Mouse (Mus musculus) brown adipose tissue, adult 24 weeks (tissue): ENCODE results near the gene Elovl6. TPM values are rescaled to one million over a fixed set of nuclear protein-coding genes. Genes with fewer than 3 reads are reported as not detected.

Source experiments
- H3K27ac ChIP-seq: fragments of 200-500 bp; replicated peaks from 2 replicates; pipeline ENCODE4 v1.5.1; 2012; ENCODE audit warnings: low read depth, mild to moderate bottlenecking, low read length
- H3K4me1 ChIP-seq: fragments of 200-500 bp; 2 replicates; pipeline ENCODE4 v1.6.1; 2012; ENCODE audit warnings: low read length, mixed read lengths; ENCODE audit not compliant: control insufficient read depth, insufficient read depth, insufficient read length
- H3K4me3 ChIP-seq: fragments of 200-500 bp; 2 replicates; pipeline ENCODE4 v1.5.1; 2012; ENCODE audit warnings: low read depth, mild to moderate bottlenecking, low read length, moderate library complexity; ENCODE audit not compliant: insufficient read depth
- polyA plus RNA-seq: library from polyadenylated mRNA; stranded (reverse); fragments of >200 nt; gene quantifications from 2 replicates; pipeline ENCODE4 v1.2.4, GENCODE M21; 2012; ENCODE audit not compliant: missing spikeins, insufficient read depth, insufficient read length

The Elovl6 gene
- polyA plus RNA-seq, 1 experiment, result 735 TPM

DNA sequence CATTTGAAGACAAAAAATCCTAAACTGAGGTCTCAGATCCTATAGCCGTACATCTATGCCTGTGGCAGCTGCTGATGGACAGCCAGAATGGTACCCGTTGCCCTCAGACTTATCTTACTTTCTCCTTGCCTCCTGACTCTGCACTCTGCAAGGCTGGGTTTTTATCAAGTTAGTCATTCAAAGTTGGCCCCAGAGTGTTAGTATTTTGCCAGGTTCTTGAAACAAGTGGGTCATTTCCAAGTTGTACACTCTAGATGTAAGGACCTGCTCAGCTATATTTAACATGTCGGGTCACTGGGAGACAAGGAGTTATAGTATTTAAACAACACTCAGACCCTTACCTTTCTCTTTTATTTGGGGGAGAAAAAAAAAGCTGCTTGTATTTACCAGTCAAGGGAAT, 88.6 kb downstream of the Elovl6 start:
- H3K4me1 ChIP-seq, result 0 out of 2 replicates have a peak, but pooled peaks cover 3% of the 10 kb centered on the region
- no peak overlapping the region for H3K27ac ChIP-seq
- no peak overlapping the region for H3K4me3 ChIP-seq

DNA sequence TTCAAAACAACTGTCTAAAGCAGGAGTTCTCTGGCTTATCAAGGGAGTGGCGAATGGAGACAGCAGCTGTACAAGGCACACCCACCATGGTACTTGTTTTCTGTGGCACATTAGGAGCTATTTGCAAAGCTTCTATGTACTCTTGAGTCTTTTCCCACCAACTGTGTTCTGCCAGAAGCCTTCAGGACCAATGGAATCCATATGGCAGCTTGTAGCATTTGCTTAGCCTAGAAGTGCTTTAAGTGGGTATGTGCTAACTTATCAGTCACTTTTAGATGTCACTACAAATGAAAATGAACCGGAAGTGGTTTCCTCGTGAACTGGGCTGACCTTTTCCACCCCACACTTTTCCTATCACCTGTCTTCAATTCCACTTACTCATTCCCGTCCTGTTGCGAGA, 89.1 kb downstream of the Elovl6 start:
- Histone ChIP-seq H3K4me3 (no peak overlapping the region), H3K4me1 (0 out of 2 replicates have a peak, but pooled peaks cover 3% of the 10 kb centered on the region), H3K27ac (no peak overlapping the region)

DNA sequence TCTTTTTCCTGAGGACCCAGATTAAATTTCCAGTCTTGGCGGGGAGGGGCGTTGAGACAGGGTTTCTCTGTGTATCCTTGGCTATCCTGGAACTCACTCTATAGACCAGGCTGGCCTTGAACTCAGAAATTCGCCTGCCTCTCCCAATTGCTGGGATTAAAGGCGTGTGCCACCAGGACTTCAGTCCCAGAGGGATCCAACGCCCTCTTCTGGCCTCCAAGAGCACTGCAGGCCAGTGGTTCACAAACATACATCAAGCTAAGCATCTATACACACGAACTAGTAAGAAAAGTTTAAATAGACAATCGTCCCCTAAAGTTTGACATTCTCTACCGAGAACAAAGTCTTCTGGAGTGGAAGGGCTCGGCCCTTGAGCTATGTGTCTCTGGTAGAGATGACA, 90.0 kb downstream of the Elovl6 start:
- H3K4me1 ChIP-seq, result 0 out of 2 replicates have a peak, but pooled peaks cover 3% of the 10 kb centered on the region
- no peak overlapping the region for H3K27ac ChIP-seq
- no peak overlapping the region for H3K4me3 ChIP-seq

DNA sequence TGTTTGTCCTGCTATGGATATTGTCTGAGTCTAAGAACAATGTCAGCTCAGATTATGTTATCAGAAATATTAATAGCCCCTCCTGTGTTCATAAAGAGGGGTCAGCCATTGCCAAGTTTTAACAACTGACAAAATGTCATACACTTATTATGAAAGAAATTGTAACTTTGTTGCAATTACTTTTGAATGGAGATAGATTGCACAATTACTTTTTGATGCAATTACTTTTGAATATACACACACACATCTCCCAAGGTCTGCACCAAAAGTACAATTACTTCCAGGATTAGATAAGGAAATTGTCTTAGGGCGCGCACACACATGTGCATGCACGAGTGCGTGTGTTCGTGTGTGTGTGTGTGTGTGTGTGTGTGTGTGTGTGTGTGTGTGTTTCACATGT, 90.5 kb downstream of the Elovl6 start:
- H3K4me3 ChIP-seq, result no peak overlapping the region
- H3K27ac ChIP-seq, result no peak overlapping the region
- 0 out of 2 replicates have a peak, but pooled peaks cover 3% of the 10 kb centered on the region for H3K4me1 ChIP-seq

DNA sequence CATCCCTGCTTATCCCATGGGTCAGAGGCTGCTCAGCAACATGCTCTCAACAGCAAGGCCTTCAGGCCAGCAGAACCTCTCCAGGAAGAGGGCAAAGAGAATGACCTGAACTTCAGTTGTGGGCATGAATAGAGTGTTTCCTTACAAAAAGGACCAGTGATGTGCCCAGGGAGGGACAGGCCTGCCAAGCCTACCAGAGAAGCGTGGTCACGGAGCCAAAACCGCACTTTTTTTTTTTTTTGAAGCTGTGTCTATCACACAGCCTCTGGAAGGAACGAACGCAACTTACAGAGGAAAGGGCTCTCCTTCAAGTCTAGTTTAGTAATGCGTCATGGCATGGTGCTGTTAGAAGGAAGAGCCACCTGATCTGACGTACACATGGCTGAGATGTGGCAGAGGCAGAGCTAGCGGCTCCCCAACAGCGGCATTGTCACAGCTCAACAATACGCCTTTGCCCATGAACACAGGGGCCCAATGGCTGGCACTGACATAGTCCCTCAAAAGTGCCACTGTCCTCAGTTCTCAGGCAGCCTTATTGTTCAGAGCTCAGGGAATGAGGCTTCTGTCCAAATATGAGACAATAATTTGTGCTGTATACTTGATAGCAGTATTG, 92.1 kb downstream of the Elovl6 start:
- Histone ChIP-seq H3K27ac (no peak overlapping the region), H3K4me1 (0 out of 2 replicates have a peak, but pooled peaks cover 3% of the 10 kb centered on the region), H3K4me3 (no peak overlapping the region)

DNA sequence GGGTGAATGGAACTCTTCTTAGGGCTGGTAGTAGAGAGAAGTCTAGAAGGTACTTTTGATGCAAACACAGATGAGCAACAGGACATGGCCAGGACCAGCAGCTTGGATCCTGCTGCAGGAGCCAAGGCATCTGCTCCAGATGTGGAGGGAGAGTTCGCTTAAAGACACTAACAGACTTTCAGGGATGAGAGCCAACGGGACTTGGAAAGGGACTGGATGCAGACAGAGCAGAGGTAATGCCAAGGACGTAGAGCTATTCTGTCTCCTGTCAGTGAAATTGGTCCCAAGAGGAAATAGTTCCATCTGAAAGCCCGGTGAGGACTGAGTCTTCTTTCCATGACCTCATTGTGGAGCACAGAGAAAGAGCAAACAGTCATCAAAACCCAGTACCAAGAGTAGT, 95.1 kb downstream of the Elovl6 start:
- Histone ChIP-seq H3K27ac (no peak overlapping the region), H3K4me1 (0 out of 2 replicates have a peak, but pooled peaks cover 3% of the 10 kb centered on the region), H3K4me3 (no peak overlapping the region)

DNA sequence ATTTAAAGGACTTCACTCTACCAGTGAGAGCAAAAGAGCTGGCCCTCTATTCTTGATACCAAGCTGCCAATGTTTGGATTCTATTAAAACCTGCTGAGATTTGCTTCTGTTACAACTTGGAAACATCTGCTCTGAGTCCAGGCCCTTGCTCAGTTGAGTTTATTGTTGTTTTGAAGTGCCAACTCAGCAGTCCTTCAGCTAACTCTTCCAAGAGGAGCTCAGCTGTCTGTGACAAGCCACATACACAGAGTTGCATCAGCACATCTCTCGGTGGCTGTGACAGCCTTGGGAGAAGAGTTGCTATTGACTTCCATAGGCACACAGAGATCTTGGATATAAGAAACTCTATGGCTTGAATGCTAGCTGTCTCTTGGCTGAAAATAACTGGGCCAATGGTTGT, 98.9 kb downstream of the Elovl6 start:
- H3K4me1 ChIP-seq, result no peaks in the 10 kb centered on the region
- no peak overlapping the region for H3K4me3 ChIP-seq
- H3K27ac ChIP-seq, result no peak overlapping the region

DNA sequence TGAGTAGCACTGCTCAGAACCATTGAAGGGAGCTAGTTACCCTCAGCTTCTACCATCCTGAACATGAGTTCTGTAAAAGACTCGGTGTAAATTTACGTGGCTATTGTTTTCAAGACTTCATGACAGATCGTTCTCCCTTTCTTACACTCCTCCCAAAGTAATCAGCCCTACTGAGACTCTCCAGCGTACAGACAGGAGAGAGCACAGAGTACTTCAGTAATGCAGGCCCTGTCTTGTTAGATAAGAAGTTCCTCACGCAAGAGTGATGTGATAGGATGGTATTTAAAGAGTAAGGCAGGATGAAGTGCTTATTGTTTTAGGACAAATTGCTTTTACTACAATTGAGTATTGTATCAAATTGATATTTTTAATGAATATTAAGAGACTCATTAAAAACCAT, 99.7 kb downstream of the Elovl6 start:
- Histone ChIP-seq H3K4me1 (no peaks in the 10 kb centered on the region), H3K27ac (no peak overlapping the region), H3K4me3 (no peak overlapping the region)

DNA sequence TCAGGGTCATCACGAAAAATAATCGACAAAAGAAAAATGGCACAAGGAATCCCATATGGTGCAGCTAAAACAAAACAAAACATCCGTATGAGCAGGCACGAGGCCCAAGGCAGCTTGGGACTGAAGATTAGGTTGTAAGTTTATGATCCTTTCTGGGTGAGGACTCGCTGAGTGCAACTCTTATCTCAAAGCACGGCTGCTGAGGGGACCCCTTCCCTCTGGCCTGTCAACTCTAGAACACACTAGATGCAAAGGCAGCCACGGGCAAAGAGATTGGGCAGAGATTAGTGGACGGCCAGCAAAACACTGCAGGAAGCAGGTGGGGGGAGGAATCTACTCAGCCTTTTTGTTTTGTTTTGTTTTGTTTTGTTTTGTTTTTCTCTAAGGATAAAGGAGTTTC, 101.4 kb downstream of the Elovl6 start:
- no peak overlapping the region for H3K27ac ChIP-seq
- H3K4me3 ChIP-seq, result no peak overlapping the region
- no peaks in the 10 kb centered on the region for H3K4me1 ChIP-seq

DNA sequence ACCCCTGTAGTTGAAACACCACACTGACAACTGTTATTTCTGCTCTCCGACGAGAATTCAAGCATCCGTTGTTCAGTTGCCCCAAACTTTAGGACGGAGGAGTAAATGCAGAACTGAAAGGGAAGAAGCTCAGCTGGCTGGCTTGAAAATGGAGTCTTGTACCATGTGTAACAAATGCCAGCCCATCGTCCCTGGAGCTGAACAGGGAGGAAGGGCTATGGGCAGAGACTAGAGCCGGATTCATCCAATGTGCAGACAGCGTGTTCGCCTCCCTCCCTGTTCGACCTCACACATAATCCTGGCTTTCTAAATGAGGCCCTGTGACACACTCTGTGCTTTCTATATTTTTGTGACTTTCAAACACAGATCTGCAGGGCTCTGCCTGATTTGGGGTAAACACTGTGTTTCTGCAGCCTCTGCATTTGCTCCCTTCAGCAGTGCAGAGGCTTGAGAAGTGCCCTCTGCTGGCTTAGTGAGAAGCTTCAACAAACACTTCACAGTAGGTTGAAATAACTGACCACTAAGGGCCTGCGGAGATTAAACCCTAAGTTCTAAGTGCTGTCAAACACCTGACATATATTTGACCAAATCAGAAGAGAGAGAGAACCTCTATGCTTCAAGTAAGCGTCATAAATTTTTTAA, 102.2 kb downstream of the Elovl6 start:
- Histone ChIP-seq H3K27ac (no peak overlapping the region), H3K4me3 (no peak overlapping the region), H3K4me1 (no peaks in the 10 kb centered on the region)

DNA sequence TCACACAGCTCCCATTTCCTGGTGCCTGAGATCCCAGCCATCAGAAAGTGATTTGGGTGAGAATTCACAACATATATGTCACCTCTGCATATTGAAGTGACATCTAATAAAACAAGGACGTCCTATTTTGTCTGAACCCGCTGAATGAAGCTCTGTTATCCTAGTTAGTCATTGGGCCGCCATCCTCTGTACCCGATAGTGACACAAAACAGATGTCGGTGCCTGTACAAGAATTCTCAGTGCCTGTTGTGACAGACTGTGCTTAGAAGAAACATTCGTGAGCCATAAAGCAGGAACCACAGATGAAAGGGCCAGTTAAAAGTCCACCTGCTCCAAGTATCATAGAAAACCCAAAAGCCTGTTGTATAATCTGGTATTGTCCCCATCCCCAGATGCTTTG, 105.3 kb downstream of the Elovl6 start:
- Histone ChIP-seq H3K4me1 (no peaks in the 10 kb centered on the region), H3K4me3 (no peak overlapping the region), H3K27ac (no peak overlapping the region)

DNA sequence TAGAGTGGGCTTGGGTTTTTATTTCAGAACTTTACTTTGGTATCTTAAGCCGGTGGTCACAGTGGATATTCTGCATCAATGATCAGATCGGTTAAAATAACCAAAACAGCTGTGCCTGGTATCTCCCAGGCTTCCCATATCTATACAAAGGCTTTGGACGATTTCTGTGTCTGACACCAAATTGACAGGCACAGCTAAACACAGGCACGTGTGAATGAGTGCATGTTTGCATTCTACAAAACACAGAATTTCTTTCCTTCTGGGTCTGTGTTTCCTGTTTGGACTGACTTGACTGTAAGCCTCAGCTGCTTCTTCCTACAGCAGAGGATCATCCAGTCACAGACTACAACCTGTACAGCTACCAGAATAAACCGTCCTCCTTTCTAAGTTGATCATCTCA, 107.5 kb downstream of the Elovl6 start:
- Histone ChIP-seq H3K27ac (no peak overlapping the region), H3K4me3 (no peak overlapping the region), H3K4me1 (no peaks in the 10 kb centered on the region)

DNA sequence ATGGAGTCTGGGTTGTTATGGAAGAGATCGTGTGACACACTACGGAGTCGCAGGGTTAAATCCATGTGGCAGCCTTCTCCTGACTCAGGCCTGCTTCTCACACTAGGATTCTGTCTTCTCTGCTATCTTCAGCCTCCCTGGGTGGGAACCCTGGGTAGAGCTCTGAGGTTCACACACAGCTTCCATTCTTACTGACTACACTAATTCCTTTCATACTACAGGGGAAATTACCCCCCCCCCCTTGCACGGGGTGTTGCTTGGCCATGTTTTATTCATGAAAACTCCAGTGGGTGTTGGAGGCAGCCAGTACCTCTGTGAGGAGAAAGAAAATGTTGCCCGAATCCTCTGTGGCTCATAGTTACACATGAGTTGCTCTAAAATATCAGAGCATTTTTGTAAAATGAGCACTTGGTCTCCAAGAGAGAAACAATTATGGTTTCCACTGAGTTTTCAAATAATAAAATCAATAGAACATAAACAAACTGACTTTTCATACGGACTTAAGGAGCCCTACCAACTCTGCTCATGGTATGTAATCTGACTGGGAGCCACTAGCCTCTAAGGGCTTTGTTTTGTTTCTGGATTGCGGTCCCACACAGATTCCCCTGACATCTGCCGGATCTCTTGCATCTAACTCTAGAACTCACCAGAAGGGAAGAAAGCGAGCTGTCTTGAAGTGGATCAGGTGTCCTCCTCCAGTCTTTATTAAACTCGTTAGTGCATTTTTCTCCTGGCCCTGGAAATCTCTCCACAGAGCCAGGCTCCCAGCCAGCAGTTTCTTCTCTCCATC, 108.3 kb downstream of the Elovl6 start:
- no peak overlapping the region for H3K4me3 ChIP-seq
- H3K4me1 ChIP-seq, result peaks cover 1% of the 10 kb centered on the region; the same call in 1 of the 2 replicates
- H3K27ac ChIP-seq, result no peak overlapping the region

DNA sequence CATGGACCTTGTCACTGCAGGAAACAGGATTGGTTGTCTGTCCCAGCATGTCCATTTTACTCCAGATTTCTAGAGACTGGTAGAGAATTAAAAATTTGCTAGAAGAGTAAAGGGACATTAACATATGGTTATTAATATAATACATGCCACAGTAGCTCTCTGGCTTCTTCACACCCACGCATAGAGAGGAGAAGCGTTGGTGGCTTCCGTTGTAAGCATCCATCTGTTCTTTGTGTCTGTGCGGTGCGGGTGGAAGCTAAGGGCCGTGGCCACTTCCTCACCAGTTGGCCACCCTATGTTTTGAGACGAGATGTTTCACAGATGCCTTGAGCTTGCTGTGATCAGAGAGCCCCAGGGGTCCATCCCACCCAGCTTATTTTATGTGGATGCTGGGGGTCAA, 109.5 kb downstream of the Elovl6 start:
- Histone ChIP-seq H3K27ac (no peak overlapping the region), H3K4me1 (peaks cover 5% of the 10 kb centered on the region; the same call in 1 of the 2 replicates), H3K4me3 (no peak overlapping the region)

DNA sequence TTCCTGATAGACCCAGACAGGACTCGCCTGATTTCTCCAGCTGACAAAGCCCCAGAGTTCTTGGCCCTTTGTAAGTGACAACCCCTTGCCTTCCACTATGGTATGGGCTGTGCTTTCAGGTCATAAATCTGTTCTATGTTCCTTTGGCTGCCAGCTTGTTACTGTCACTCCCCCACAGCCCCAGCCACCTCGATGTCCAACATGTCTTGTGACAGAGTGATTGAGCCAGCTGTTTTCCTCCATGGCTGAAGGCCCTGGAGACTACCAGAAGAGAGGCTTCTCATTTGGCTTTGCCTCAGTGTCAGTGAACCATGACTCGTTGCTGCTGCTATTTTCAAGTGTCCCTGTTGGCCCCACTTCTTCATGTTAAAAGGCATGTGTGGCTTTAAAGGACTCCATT, 113.3 kb downstream of the Elovl6 start:
- Histone ChIP-seq H3K4me1 (peaks cover 5% of the 10 kb centered on the region; the same call in 1 of the 2 replicates), H3K4me3 (no peak overlapping the region), H3K27ac (no peak overlapping the region)
